Mouse (Mus musculus): Measurements from ENCODE around the gene Col7a1. TPM values are rescaled to one million over a fixed set of nuclear protein-coding genes. Genes with fewer than 3 reads are reported as not detected.

Col7a1 gene
- polyA plus RNA-seq, 1 experiment from 2014 or later, result 1.1 TPM

DNA sequence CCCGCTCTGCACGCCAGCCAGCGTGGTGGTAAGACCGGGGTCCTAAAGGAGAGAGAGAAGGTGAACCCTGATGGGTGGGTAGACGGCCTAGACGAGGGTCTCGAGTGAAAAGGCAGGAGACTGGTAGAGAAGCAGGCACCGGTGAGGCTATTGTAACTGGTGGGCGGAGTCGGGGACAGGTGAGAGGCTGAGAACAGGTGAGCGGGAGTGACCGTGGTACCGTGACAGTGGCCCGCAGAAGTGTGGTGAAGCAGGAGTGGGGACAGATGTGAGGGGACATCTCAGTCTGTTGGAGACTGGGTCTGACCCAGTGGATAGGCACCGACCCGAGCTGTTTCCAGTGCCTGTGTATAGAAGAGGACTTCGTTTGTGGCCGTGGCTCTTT, 38.7 kb downstream of the Col7a1 start:
- H3K27me3 ChIP-seq (ENCODE audit: control insufficient read depth, insufficient read depth, low read length), result no peaks in the 10 kb centered on the region; the same call in 1 of the 2 replicates
- no peak for ATAC-seq (ENCODE audit: low FRiP score)
- peaks cover 9% of the 10 kb centered on the region for H3K4me1 ChIP-seq (ENCODE audit: control insufficient read depth, insufficient read depth, low read length)

DNA sequence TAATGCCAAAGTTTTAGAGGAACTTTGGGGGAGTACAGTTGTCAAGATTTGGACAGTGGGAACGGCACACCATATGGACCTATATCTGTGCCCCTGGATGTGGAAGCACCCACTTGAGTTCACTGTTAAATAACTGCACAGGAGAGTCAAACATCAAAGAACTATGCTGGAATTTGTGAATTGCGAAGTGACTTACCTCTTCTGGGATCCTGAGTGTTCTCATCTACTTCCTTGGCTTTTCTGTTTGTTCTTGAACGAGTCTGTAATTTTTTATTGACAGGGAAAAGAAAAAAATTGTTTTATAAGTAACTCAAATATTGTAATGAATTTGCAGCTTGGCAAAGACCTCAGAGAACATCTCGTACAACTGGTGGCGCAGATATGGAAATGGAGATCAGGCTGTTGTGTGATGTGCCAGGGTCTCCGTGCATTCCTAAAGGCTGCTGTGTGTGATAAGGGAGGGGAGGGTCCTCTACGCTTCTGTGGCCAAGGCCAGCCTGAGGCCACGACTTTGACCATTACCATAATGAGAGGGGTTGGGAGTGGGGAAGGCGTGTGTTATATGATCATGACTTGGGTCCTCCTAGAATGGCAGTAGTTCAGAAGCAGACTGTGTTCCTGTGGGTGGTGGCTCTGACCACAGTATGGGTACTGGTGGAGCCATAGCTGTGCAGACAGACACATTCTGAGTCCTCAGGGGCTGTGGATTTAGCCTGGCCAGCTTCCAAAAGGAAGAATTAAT, 39.4 kb downstream of the Col7a1 start:
- no peak for ATAC-seq (ENCODE audit: low FRiP score)
- Histone ChIP-seq H3K9ac (ENCODE audit: low read length) (no peak overlapping the region), H3K27ac (ENCODE audit: low read depth, low read length) (no peak overlapping the region), H3K4me3 (ENCODE audit: low read depth, low read length) (no peak overlapping the region; the same call in 1 of the 2 replicates), H3K27me3 (ENCODE audit: control insufficient read depth, insufficient read depth, low read length) (no peaks in the 10 kb centered on the region), H3K4me2 (peak overlapping the region; percentile 63; the same call in 1 of the 2 replicates), H3K36me3 (ENCODE audit: control insufficient read depth, insufficient read depth, low read length) (no peaks in the 10 kb centered on the region), H3K9me3 (ENCODE audit: control insufficient read depth, low read length) (no peaks in the 10 kb centered on the region), H3K4me1 (ENCODE audit: control insufficient read depth, insufficient read depth, low read length) (peaks cover 9% of the 10 kb centered on the region)
- no peak for DNase-seq (ENCODE audit: low spot score, missing footprints)
- 87% methylated on average over 9 of the region's 9 CpGs for WGBS

More for the DNA sequence above, 38.7 kb downstream of the Col7a1 start:
- Histone ChIP-seq H3K9me3 (ENCODE audit: control insufficient read depth, low read length) (no peaks in the 10 kb centered on the region), H3K4me2 (peak overlapping the region; percentile 63), H3K4me3 (ENCODE audit: low read depth, low read length) (peak overlapping the region; percentile 51), H3K36me3 (ENCODE audit: control insufficient read depth, insufficient read depth, low read length) (no peaks in the 10 kb centered on the region), H3K9ac (ENCODE audit: low read length) (peak overlapping the region; percentile 65), H3K27ac (ENCODE audit: low read depth, low read length) (0 out of 2 replicates have a peak overlapping the region, but pooled peaks have one; percentile 15)
- 8% methylated on average over 18 of the region's 18 CpGs for WGBS
- DNase-seq (ENCODE audit: low spot score, missing footprints), result peak; percentile 82

DNA sequence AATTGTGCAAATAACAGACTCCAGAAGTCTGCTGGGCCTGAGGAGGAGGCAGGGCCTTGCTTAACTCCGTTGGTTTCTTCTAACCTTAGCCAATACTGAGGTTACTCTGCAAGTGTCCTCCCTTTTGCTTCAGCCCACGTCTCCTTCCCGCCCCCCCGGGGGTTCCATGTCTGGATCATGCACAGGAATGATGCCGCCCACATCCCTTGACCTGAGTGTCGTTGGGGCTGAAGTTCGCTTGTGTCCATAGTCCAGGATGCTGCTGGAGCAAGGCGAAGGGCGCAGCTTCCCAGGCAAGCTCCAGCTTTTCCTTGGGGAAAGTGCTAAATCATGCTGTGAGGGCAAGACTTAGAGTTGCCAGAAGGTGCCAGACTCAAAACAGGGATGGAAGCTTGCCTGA, 43.0 kb downstream of the Col7a1 start:
- H3K4me1 ChIP-seq (ENCODE audit: control insufficient read depth, insufficient read depth, low read length), result peaks cover 4% of the 10 kb centered on the region; the same call in 1 of the 2 replicates
- no peaks in the 10 kb centered on the region for H3K27me3 ChIP-seq (ENCODE audit: control insufficient read depth, insufficient read depth, low read length)
- H3K9ac ChIP-seq (ENCODE audit: low read length), result no peak overlapping the region
- H3K4me2 ChIP-seq, result no peak overlapping the region
- H3K4me3 ChIP-seq (ENCODE audit: low read depth, low read length), result no peak overlapping the region
- H3K9me3 ChIP-seq (ENCODE audit: control insufficient read depth, low read length), result no peaks in the 10 kb centered on the region
- DNase-seq (ENCODE audit: low spot score, missing footprints) (no peak), ATAC-seq (ENCODE audit: low FRiP score) (no peak)
- 76% methylated on average over 9 of the region's 9 CpGs for WGBS
- H3K27ac ChIP-seq (ENCODE audit: low read depth, low read length), result no peak overlapping the region
- H3K36me3 ChIP-seq (ENCODE audit: control insufficient read depth, insufficient read depth, low read length), result no peaks in the 10 kb centered on the region

DNA sequence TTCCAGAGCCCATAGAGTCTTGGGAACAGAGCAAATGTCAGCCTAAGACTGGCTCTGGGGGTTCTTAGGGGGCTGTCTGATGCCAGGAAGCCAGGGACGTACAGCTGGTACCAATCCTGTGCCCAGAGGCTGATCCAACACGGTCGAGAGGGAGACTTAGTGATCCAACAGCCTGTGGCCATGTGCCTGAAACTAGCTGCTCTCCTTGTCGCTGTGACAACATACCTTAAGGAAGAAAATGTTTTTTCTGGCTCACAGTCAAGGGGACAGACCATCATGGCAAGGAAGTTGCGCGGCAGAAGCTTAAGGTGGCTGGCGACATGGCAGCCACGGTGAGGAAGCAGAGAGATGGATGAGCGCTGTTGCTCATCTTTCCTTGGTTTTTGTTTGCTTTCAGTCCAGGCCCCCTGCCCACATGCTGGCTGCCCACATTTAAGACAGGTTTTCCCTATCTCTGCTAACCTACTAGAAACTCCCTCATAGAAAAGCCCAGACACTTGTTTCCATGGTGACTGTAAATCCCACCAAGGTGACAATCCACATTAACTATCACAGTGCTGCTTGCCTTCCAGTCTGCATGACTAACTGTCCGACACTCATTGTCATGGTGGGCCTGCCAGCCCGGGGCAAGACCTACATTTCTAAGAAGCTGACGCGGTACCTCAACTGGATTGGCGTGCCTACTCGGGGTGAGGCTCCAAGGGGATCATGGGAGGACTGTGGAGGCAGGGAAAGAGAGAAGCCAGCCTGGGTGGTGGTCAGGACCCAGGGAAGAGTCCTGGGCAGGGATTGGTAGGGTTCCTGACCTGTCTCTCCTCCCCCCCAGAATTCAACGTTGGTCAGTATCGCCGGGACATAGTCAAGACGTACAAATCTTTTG, 45.1 kb downstream of the Col7a1 start:
- Histone ChIP-seq H3K9ac (ENCODE audit: low read length) (no peak overlapping the region), H3K4me1 (ENCODE audit: control insufficient read depth, insufficient read depth, low read length) (no peaks in the 10 kb centered on the region), H3K4me3 (ENCODE audit: low read depth, low read length) (no peak overlapping the region), H3K27ac (ENCODE audit: low read depth, low read length) (no peak overlapping the region), H3K36me3 (ENCODE audit: control insufficient read depth, insufficient read depth, low read length) (no peaks in the 10 kb centered on the region), H3K27me3 (ENCODE audit: control insufficient read depth, insufficient read depth, low read length) (no peaks in the 10 kb centered on the region), H3K9me3 (ENCODE audit: control insufficient read depth, low read length) (no peaks in the 10 kb centered on the region), H3K4me2 (no peak overlapping the region)
- DNase-seq (ENCODE audit: low spot score, missing footprints) (peak; percentile 71), ATAC-seq (ENCODE audit: low FRiP score) (no peak)
- WGBS, result 87% methylated on average over 19 of the region's 19 CpGs

DNA sequence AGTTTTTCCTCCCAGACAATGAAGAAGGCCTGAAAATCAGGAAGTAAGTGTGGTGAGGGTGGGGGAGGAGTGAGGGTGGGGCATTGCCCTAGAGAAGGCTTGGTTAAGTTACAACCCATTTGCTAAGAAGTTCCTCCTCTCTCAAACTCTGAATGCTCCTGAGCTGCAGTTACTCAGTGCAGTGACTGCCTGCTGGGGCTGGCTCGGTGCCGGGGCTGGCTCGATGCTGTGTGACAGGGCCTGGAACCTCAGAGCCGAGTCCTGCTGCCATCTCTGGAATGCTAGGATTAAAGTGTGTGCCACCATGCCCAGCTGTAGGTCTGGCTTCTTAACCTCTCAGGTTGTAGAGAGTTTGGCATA, 45.8 kb downstream of the Col7a1 start:
- DNase-seq (ENCODE audit: low spot score, missing footprints), result no peak
- no peaks in the 10 kb centered on the region for H3K36me3 ChIP-seq (ENCODE audit: control insufficient read depth, insufficient read depth, low read length)
- H3K4me2 ChIP-seq, result no peak overlapping the region
- H3K9ac ChIP-seq (ENCODE audit: low read length), result no peak overlapping the region
- no peaks in the 10 kb centered on the region for H3K4me1 ChIP-seq (ENCODE audit: control insufficient read depth, insufficient read depth, low read length)
- H3K27me3 ChIP-seq (ENCODE audit: control insufficient read depth, insufficient read depth, low read length), result no peaks in the 10 kb centered on the region
- H3K9me3 ChIP-seq (ENCODE audit: control insufficient read depth, low read length), result no peaks in the 10 kb centered on the region
- H3K4me3 ChIP-seq (ENCODE audit: low read depth, low read length), result no peak overlapping the region
- no peak overlapping the region for H3K27ac ChIP-seq (ENCODE audit: low read depth, low read length)
- ATAC-seq (ENCODE audit: low FRiP score), result no peak
- WGBS, result 80% methylated on average over 4 of the region's 4 CpGs

DNA sequence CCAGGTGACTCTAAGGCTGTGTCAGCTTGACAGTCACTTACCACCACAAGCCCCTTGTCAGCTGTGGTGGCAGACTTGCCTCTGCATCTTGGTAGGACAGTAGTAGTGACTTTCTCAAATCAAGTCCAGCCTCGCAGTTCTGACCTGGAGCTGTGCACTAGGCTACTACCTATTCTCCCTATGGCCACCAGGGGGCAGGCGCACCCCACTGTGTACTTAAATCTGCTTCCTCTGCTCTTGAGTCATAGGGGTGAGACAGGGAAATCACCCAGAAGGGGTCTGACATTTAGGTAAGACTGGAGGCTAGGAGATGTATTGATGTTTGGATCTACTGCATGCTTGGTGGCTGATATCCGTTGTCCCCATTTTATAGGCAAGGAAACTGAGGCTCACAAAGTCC, 47.3 kb downstream of the Col7a1 start:
- H3K27ac ChIP-seq (ENCODE audit: low read depth, low read length), result no peak overlapping the region
- no peak overlapping the region for H3K9ac ChIP-seq (ENCODE audit: low read length)
- DNase-seq (ENCODE audit: low spot score, missing footprints) (peak; percentile 97), ATAC-seq (ENCODE audit: low FRiP score) (peak; percentile 49; the same call in 1 of the 2 replicates)
- H3K27me3 ChIP-seq (ENCODE audit: control insufficient read depth, insufficient read depth, low read length), result no peaks in the 10 kb centered on the region
- H3K4me3 ChIP-seq (ENCODE audit: low read depth, low read length), result no peak overlapping the region
- no peaks in the 10 kb centered on the region for H3K9me3 ChIP-seq (ENCODE audit: control insufficient read depth, low read length)
- H3K4me1 ChIP-seq (ENCODE audit: control insufficient read depth, insufficient read depth, low read length), result no peaks in the 10 kb centered on the region
- no peak overlapping the region for H3K4me2 ChIP-seq
- WGBS, result 12% methylated on average over 3 of the region's 3 CpGs
- H3K36me3 ChIP-seq (ENCODE audit: control insufficient read depth, insufficient read depth, low read length), result no peaks in the 10 kb centered on the region; the same call in 1 of the 2 replicates

DNA sequence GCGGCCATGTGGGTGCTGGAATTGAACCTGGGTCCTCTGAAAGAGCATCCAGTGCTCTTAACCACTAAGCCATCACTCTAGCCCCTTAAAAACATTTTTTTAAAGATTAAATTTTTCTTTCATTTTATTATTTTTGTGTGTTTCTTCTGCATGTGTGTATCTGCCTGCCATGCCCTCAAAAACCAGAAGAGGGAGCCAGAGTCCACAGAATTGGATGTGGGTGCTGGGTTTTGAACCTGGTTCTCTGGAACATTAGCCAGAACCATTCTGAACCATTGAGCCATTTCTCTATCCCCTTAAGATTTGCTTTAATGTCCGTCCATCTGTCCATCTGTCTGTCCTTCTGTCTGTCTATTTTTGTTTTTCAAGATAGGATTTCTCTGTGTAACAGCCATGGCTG, 49.8 kb downstream of the Col7a1 start:
- Histone ChIP-seq H3K36me3 (ENCODE audit: control insufficient read depth, insufficient read depth, low read length) (no peaks in the 10 kb centered on the region; the same call in 1 of the 2 replicates), H3K4me3 (ENCODE audit: low read depth, low read length) (no peak overlapping the region), H3K4me1 (ENCODE audit: control insufficient read depth, insufficient read depth, low read length) (no peaks in the 10 kb centered on the region), H3K27me3 (ENCODE audit: control insufficient read depth, insufficient read depth, low read length) (no peaks in the 10 kb centered on the region), H3K27ac (ENCODE audit: low read depth, low read length) (no peak overlapping the region), H3K9me3 (ENCODE audit: control insufficient read depth, low read length) (no peaks in the 10 kb centered on the region), H3K4me2 (no peak overlapping the region), H3K9ac (ENCODE audit: low read length) (no peak overlapping the region)
- WGBS, result 51% methylated on average over 2 of the region's 2 CpGs
- ATAC-seq (ENCODE audit: low FRiP score), result no peak
- DNase-seq (ENCODE audit: low spot score, missing footprints), result peak; percentile 95

DNA sequence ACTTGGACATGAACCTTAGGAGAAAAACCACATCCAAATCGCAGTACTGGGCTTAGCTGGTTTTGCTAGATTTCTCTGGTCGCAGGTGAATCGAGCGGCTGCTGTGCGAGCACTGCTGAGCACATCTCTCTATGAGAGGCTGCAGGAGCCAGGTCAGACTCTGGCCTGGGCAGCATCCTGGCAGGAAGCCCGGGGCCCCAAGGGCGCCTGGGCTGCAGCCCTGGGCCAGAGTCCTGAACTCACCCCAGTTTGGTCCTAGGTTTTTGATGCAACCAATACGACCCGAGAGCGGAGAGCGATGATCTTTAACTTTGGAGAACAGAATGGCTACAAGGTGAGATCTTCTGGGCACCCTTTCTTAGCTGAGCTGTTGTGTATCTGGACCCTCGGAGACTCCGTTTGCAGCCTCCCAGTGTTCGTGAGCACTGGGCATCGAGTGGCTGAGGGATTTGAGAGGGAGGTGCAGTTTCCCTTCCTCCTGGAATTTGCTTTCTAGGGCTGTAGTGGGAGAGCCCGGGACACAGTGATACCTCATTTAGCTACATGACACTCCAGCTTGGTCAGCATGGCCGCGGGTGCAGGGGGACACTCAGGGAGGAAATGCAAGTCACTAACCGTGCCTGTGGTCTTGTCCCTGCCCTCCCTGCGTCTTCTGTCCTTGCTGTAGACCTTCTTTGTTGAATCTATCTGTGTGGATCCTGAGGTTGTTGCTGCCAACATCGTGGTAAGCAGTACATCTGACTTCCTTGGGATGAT, 53.8 kb downstream of the Col7a1 start:
- H3K4me1 ChIP-seq (ENCODE audit: control insufficient read depth, insufficient read depth, low read length), result no peaks in the 10 kb centered on the region
- no peak overlapping the region for H3K27ac ChIP-seq (ENCODE audit: low read depth, low read length)
- H3K9ac ChIP-seq (ENCODE audit: low read length), result no peak overlapping the region
- H3K27me3 ChIP-seq (ENCODE audit: control insufficient read depth, insufficient read depth, low read length), result no peaks in the 10 kb centered on the region
- H3K9me3 ChIP-seq (ENCODE audit: control insufficient read depth, low read length), result no peaks in the 10 kb centered on the region
- WGBS, result 83% methylated on average over 21 of the region's 21 CpGs
- no peak overlapping the region for H3K4me2 ChIP-seq
- H3K4me3 ChIP-seq (ENCODE audit: low read depth, low read length), result no peak overlapping the region
- DNase-seq (ENCODE audit: low spot score, missing footprints) (no peak), ATAC-seq (ENCODE audit: low FRiP score) (no peak)
- H3K36me3 ChIP-seq (ENCODE audit: control insufficient read depth, insufficient read depth, low read length), result no peaks in the 10 kb centered on the region; the same call in 1 of the 2 replicates

All from midbrain, embryonic 11.5 days (tissue).